8 mouse cellular contexts compared by ENCODE assay signal in the genomic region with DNA sequence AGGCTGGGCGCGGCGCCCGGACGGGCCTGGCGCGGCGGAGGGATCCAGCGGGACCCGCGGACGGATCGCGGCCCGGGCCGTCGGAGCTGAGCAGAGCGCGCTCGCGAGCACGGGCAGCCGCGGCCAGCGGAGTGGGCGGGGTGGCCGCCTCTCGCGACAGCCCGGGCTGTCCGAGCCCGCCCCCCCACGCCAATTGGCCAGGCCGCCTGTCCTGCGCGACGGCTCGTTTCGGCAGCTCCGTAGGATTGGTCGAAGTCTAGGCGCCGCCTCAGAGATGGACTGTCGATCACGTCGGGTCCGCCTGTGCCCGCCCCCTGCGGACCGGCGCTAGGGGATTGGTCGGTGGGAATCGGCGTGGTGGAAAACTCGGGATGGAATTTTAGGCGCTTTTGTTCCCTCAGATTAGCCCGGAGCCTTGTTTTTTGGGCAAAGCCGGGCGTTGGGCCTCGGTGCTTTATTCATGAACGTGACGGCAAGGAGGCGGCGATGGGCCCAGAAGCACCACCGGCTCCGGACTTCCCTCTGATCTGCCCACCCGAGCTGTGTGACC. TPM values are rescaled to one million over a fixed set of nuclear protein-coding genes. Genes with fewer than 3 reads are reported as not detected.
DNase-seq lines count a peak whose midpoint lies in the region; ATAC-seq lines count a peak whose summit lies in the region.

A gene (minus strand): TSS at position 128 of the 550 bp plus-strand sequence.

- peaks cover 43% of the 10 kb centered on the region for H3K4me1 ChIP-seq in intestine, embryonic 15.5 days (replicated peaks)
- peaks cover 24% of the 10 kb centered on the region for H3K4me1 ChIP-seq in megakaryocyte, embryonic 14.5 days

- WGBS in intestine, embryonic 15.5 days: under 1% methylated on average over 56 of the region's 67 CpGs

- DNase-seq in adrenal gland, postnatal 36 days: peak; percentile 99
- DNase-seq in embryo, embryonic 11 days: peak; percentile 99
- DNase-seq in gastrocnemius, postnatal 36 days: peak; percentile 91 to 98
- DNase-seq in left cerebral cortex, postnatal 10 days (ENCODE audit: extremely low spot score in 1 of 2, low spot score in 2 of 2): peak; percentile 99 to 100
- DNase-seq in right cerebral cortex, postnatal 36 days (ENCODE audit: low spot score in 2 of 2): peak; percentile 98 to 99
- no peak for DNase-seq in T-cell, adult 2 months (ENCODE audit: low spot score)

- intact Hi-C loops in gastrocnemius, postnatal 36 days (cut with DNase I): no loop called here
- intact Hi-C loops in left cerebral cortex, postnatal 10 days (cut with DNase I): loop anchor here (5.0 kb wide), 2 partner anchors 79 to 189 kb away; no protein-coding TSS in a partner anchor

- H3K4me2 ChIP-seq in intestine, embryonic 15.5 days (replicated peaks): peak within 1 kb of the TSS; percentile 96

- peak; percentile 98 for ATAC-seq in intestine, embryonic 15.5 days

- peak within 1 kb of the TSS; percentile 93 for H3K27ac ChIP-seq in intestine, embryonic 15.5 days

- no peaks in the 10 kb centered on the region for H3K9me3 ChIP-seq in intestine, embryonic 15.5 days
- peaks cover 12% of the 10 kb centered on the region; the same call in 1 of the 2 replicates for H3K9me3 ChIP-seq in megakaryocyte, embryonic 14.5 days

- H3K9ac ChIP-seq in intestine, embryonic 15.5 days: peak within 1 kb of the TSS; percentile 89

- no peaks in the 10 kb centered on the region for H3K36me3 ChIP-seq in intestine, embryonic 15.5 days
- no peaks in the 10 kb centered on the region for H3K36me3 ChIP-seq in megakaryocyte, embryonic 14.5 days (replicated peaks; ENCODE audit: low read length)

- H3K27me3 ChIP-seq in intestine, embryonic 15.5 days (replicated peaks): no peaks in the 10 kb centered on the region
- peaks cover 91% of the 10 kb centered on the region for H3K27me3 ChIP-seq in megakaryocyte, embryonic 14.5 days (replicated peaks)

- H3K4me3 ChIP-seq in intestine, embryonic 15.5 days (replicated peaks): peak within 1 kb of the TSS; percentile 85
- H3K4me3 ChIP-seq in megakaryocyte, embryonic 14.5 days (replicated peaks): peak within 1 kb of the TSS; percentile 81

RNA-seq across cellular contexts. Expression of the gene that starts here (rescaled TPM):
- 10 to 100 TPM; 43.4 to 53.4 TPM for total RNA-seq in adrenal gland, postnatal 36 days (2021)
- 10 to 100 TPM; 14.2 to 17.2 TPM for total RNA-seq in gastrocnemius, postnatal 36 days (2021)
- polyA plus RNA-seq in intestine, embryonic 15.5 days (2015; fragmentation: Nextera tagmentation; extraction: Ambion mirVana): 10.7 and 11.2 TPM in 2 replicates
- 10 to 100 TPM; 80.7 to 87.0 TPM for total RNA-seq in left cerebral cortex, postnatal 10 days (2021)
- 0.19 and 0.36 TPM in 2 replicates for polyA plus RNA-seq in megakaryocyte, embryonic 14.5 days (2012; ENCODE audit: insufficient read depth, low replicate concordance)
